Mouse (Mus musculus): Measurements from ENCODE around the gene Olfr463. TPM values are rescaled to one million over a fixed set of nuclear protein-coding genes. Genes with fewer than 3 reads are reported as not detected.

The Olfr463 gene
- not detected in 2 replicates for polyA plus RNA-seq (2014; fragmentation: Nextera tagmentation; extraction: Ambion mirVana)

- Histone ChIP-seq H3K9me3 (ENCODE audit: control insufficient read depth, low read length) (no peaks in the 10 kb centered on the region), H3K9ac (replicated peaks; ENCODE audit: low read depth, low read length) (no peak within 1 kb of the TSS), H3K27ac (ENCODE audit: low read depth, low read length) (no peak within 1 kb of the TSS), H3K27me3 (ENCODE audit: control insufficient read depth, insufficient read depth, low read length) (no peaks in the 10 kb centered on the region), H3K4me1 (ENCODE audit: control insufficient read depth, insufficient read depth, low read length) (no peaks in the 10 kb centered on the region), H3K4me2 (ENCODE audit: low read depth, low read length) (no peak within 1 kb of the TSS), H3K36me3 (ENCODE audit: control insufficient read depth, insufficient read depth, low read length) (no peaks in the 10 kb centered on the region), H3K4me3 (ENCODE audit: low read depth, low read length) (no peak within 1 kb of the TSS)
- ATAC-seq (ENCODE audit: low read depth) = no peak
Measured at GRCm38 (mm10) chr11:87897287-87897686, at the start of gene Olfr463. Gene Olfr463, minus strand, starts transcription at chr11:87897387.

- H3K36me3 ChIP-seq (ENCODE audit: control insufficient read depth, insufficient read depth, low read length) = no peaks in the 10 kb centered on the region
- no peaks in the 10 kb centered on the region for H3K9me3 ChIP-seq (ENCODE audit: control insufficient read depth, low read length)
- ATAC-seq (ENCODE audit: low read depth) = no peak
- WGBS = 83% methylated on average over 3 of the region's 3 CpGs
- H3K4me1 ChIP-seq (ENCODE audit: control insufficient read depth, insufficient read depth, low read length) = no peaks in the 10 kb centered on the region
- H3K4me3 ChIP-seq (ENCODE audit: low read depth, low read length) = no peak overlapping the region
- H3K9ac ChIP-seq (replicated peaks; ENCODE audit: low read depth, low read length) = no peak overlapping the region
- no peak overlapping the region for H3K27ac ChIP-seq (ENCODE audit: low read depth, low read length)
- H3K27me3 ChIP-seq (ENCODE audit: control insufficient read depth, insufficient read depth, low read length) = no peaks in the 10 kb centered on the region
- H3K4me2 ChIP-seq (ENCODE audit: low read depth, low read length) = no peak overlapping the region
Measured at GRCm38 (mm10) chr11:87935467-87935866, 38.3 kb upstream of the Olfr463 start.

- Histone ChIP-seq H3K9ac (replicated peaks; ENCODE audit: low read depth, low read length) (no peak overlapping the region), H3K4me3 (ENCODE audit: low read depth, low read length) (no peak overlapping the region), H3K36me3 (ENCODE audit: control insufficient read depth, insufficient read depth, low read length) (no peaks in the 10 kb centered on the region), H3K27me3 (ENCODE audit: control insufficient read depth, insufficient read depth, low read length) (no peaks in the 10 kb centered on the region), H3K4me2 (ENCODE audit: low read depth, low read length) (no peak overlapping the region), H3K27ac (ENCODE audit: low read depth, low read length) (no peak overlapping the region), H3K4me1 (ENCODE audit: control insufficient read depth, insufficient read depth, low read length) (no peaks in the 10 kb centered on the region), H3K9me3 (ENCODE audit: control insufficient read depth, low read length) (no peaks in the 10 kb centered on the region)
- no peak for ATAC-seq (ENCODE audit: low read depth)
- WGBS = 79% methylated on average over 2 of the region's 2 CpGs
Measured at GRCm38 (mm10) chr11:87933731-87934130, 36.5 kb upstream of the Olfr463 start.

- no peaks in the 10 kb centered on the region for H3K9me3 ChIP-seq (ENCODE audit: control insufficient read depth, low read length)
- no peak overlapping the region for H3K4me2 ChIP-seq (ENCODE audit: low read depth, low read length)
- no peak overlapping the region for H3K9ac ChIP-seq (replicated peaks; ENCODE audit: low read depth, low read length)
- H3K27ac ChIP-seq (ENCODE audit: low read depth, low read length) = no peak overlapping the region
- H3K4me1 ChIP-seq (ENCODE audit: control insufficient read depth, insufficient read depth, low read length) = no peaks in the 10 kb centered on the region
- no peak for ATAC-seq (ENCODE audit: low read depth)
- H3K27me3 ChIP-seq (ENCODE audit: control insufficient read depth, insufficient read depth, low read length) = no peaks in the 10 kb centered on the region
- WGBS = 98% methylated on average over 2 of the region's 2 CpGs
- H3K36me3 ChIP-seq (ENCODE audit: control insufficient read depth, insufficient read depth, low read length) = no peaks in the 10 kb centered on the region
- no peak overlapping the region for H3K4me3 ChIP-seq (ENCODE audit: low read depth, low read length)
Measured at GRCm38 (mm10) chr11:87930348-87930747, 33.2 kb upstream of the Olfr463 start.

GRCm38 (mm10) chr11:87920966-87921365 is 23.8 kb upstream of the Olfr463 start, which contains the start of gene Olfr464:
Gene Olfr464, minus strand, starts transcription at chr11:87920967.
- Histone ChIP-seq H3K9ac (replicated peaks; ENCODE audit: low read depth, low read length) (no peak within 1 kb of the TSS), H3K4me1 (ENCODE audit: control insufficient read depth, insufficient read depth, low read length) (no peaks in the 10 kb centered on the region), H3K4me3 (ENCODE audit: low read depth, low read length) (no peak within 1 kb of the TSS), H3K27ac (ENCODE audit: low read depth, low read length) (no peak within 1 kb of the TSS), H3K36me3 (ENCODE audit: control insufficient read depth, insufficient read depth, low read length) (no peaks in the 10 kb centered on the region), H3K4me2 (ENCODE audit: low read depth, low read length) (no peak within 1 kb of the TSS), H3K27me3 (ENCODE audit: control insufficient read depth, insufficient read depth, low read length) (no peaks in the 10 kb centered on the region), H3K9me3 (ENCODE audit: control insufficient read depth, low read length) (no peaks in the 10 kb centered on the region)
- no peak for ATAC-seq (ENCODE audit: low read depth)
- WGBS = 42% methylated on average over 5 of the region's 5 CpGs

- no peaks in the 10 kb centered on the region for H3K36me3 ChIP-seq (ENCODE audit: control insufficient read depth, insufficient read depth, low read length)
- H3K9me3 ChIP-seq (ENCODE audit: control insufficient read depth, low read length) = no peaks in the 10 kb centered on the region
- ATAC-seq (ENCODE audit: low read depth) = no peak
- H3K27ac ChIP-seq (ENCODE audit: low read depth, low read length) = no peak overlapping the region
- no peaks in the 10 kb centered on the region for H3K27me3 ChIP-seq (ENCODE audit: control insufficient read depth, insufficient read depth, low read length)
- no peak overlapping the region for H3K4me2 ChIP-seq (ENCODE audit: low read depth, low read length)
- WGBS = 72% methylated on average over 2 of the region's 2 CpGs
- no peak overlapping the region for H3K4me3 ChIP-seq (ENCODE audit: low read depth, low read length)
- no peaks in the 10 kb centered on the region for H3K4me1 ChIP-seq (ENCODE audit: control insufficient read depth, insufficient read depth, low read length)
- no peak overlapping the region for H3K9ac ChIP-seq (replicated peaks; ENCODE audit: low read depth, low read length)
Measured at GRCm38 (mm10) chr11:87920301-87920700, 23.1 kb upstream of the Olfr463 start.

GRCm38 (mm10) chr11:87916005-87916404 is 18.8 kb upstream of the Olfr463 start:
- Histone ChIP-seq H3K27ac (ENCODE audit: low read depth, low read length) (no peak overlapping the region), H3K4me1 (ENCODE audit: control insufficient read depth, insufficient read depth, low read length) (no peaks in the 10 kb centered on the region), H3K9me3 (ENCODE audit: control insufficient read depth, low read length) (no peaks in the 10 kb centered on the region), H3K27me3 (ENCODE audit: control insufficient read depth, insufficient read depth, low read length) (no peaks in the 10 kb centered on the region), H3K9ac (replicated peaks; ENCODE audit: low read depth, low read length) (no peak overlapping the region), H3K4me3 (ENCODE audit: low read depth, low read length) (no peak overlapping the region), H3K36me3 (ENCODE audit: control insufficient read depth, insufficient read depth, low read length) (no peaks in the 10 kb centered on the region), H3K4me2 (ENCODE audit: low read depth, low read length) (no peak overlapping the region)
- 93% methylated on average over 1 of the region's 1 CpGs for WGBS
- ATAC-seq (ENCODE audit: low read depth) = no peak

GRCm38 (mm10) chr11:87904331-87904730 is 7.1 kb upstream of the Olfr463 start:
- Histone ChIP-seq H3K27ac (ENCODE audit: low read depth, low read length) (no peak overlapping the region), H3K9ac (replicated peaks; ENCODE audit: low read depth, low read length) (no peak overlapping the region), H3K4me2 (ENCODE audit: low read depth, low read length) (no peak overlapping the region), H3K27me3 (ENCODE audit: control insufficient read depth, insufficient read depth, low read length) (no peaks in the 10 kb centered on the region), H3K4me3 (ENCODE audit: low read depth, low read length) (no peak overlapping the region), H3K36me3 (ENCODE audit: control insufficient read depth, insufficient read depth, low read length) (no peaks in the 10 kb centered on the region), H3K4me1 (ENCODE audit: control insufficient read depth, insufficient read depth, low read length) (no peaks in the 10 kb centered on the region), H3K9me3 (ENCODE audit: control insufficient read depth, low read length) (no peaks in the 10 kb centered on the region)
- WGBS = 89% methylated on average over 3 of the region's 3 CpGs
- ATAC-seq (ENCODE audit: low read depth) = no peak

GRCm38 (mm10) chr11:87892168-87892567 is 5.0 kb downstream of the Olfr463 start, which contains the start of gene Olfr462:
Gene Olfr462, minus strand, starts transcription at chr11:87892268.
- ATAC-seq (ENCODE audit: low read depth) = no peak
- WGBS = 92% methylated on average over 6 of the region's 6 CpGs

More at GRCm38 (mm10) chr11:87892168-87892567, 5.0 kb downstream of the Olfr463 start, which contains the start of gene Olfr462:
- H3K27ac ChIP-seq (ENCODE audit: low read depth, low read length) = no peak within 1 kb of the TSS
- H3K4me2 ChIP-seq (ENCODE audit: low read depth, low read length) = no peak within 1 kb of the TSS
- H3K9ac ChIP-seq (replicated peaks; ENCODE audit: low read depth, low read length) = no peak within 1 kb of the TSS
- H3K4me3 ChIP-seq (ENCODE audit: low read depth, low read length) = no peak within 1 kb of the TSS
- H3K9me3 ChIP-seq (ENCODE audit: control insufficient read depth, low read length) = no peaks in the 10 kb centered on the region
- no peaks in the 10 kb centered on the region for H3K36me3 ChIP-seq (ENCODE audit: control insufficient read depth, insufficient read depth, low read length)
- H3K4me1 ChIP-seq (ENCODE audit: control insufficient read depth, insufficient read depth, low read length) = no peaks in the 10 kb centered on the region
- no peaks in the 10 kb centered on the region for H3K27me3 ChIP-seq (ENCODE audit: control insufficient read depth, insufficient read depth, low read length)
